Mouse (Mus musculus) megakaryocyte-erythroid progenitor cell, adult 5 weeks (primary cell): ENCODE results near the gene Aspm. TPM values are rescaled to one million over a fixed set of nuclear protein-coding genes. Genes with fewer than 3 reads are reported as not detected.

Experiments
- polyA plus RNA-seq: library from polyadenylated mRNA; stranded (reverse); fragments of >175 nt; gene quantifications from 2 replicates; pipeline ENCODE4 v1.2.3, GENCODE M21; 2012

The Aspm gene
- 1.0 and 1.1 TPM in 2 replicates for polyA plus RNA-seq

DNA sequence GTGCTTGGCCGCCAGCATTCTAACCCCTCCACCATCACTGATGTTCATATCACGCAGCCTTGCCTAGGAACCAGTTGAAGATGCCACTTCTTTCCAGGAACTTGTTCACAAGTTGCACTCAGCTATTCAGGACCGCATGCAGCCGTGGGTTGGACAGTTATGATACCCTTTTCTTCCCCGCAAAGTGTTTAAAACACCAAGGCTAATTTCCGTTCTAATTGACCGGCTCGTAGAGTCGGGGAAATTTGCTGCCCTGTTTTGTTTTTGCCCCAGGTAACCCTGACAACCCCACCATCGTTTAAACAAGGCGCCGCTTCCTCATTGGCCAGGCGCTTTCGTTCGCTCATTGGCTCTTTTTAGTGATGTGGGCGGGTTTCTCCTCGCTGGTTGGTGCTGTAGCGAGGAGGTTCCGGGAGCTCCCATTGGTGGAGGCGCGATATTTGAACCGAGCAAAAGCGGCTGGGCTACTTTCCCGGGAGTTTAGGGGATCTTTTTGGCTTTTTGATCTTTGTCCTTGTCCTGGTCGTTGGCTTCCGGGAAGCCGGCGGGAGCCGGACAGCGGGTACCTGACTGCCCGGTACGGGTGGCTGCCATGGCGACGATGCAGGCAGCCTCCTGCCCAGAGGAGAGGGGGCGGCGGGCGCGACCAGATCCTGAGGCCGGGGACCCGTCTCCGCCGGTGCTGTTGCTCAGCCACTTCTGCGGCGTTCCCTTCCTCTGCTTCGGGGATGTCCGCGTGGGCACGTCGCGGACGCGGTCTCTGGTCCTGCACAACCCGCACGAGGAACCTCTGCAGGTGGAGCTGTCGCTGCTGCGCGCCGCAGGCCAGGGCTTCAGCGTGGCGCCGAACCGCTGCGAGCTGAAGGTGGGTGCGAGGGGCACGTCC is at the start of gene Aspm:
TSS of gene Aspm (plus strand) at position 433 of the 886 bp plus-strand sequence.

DNA sequence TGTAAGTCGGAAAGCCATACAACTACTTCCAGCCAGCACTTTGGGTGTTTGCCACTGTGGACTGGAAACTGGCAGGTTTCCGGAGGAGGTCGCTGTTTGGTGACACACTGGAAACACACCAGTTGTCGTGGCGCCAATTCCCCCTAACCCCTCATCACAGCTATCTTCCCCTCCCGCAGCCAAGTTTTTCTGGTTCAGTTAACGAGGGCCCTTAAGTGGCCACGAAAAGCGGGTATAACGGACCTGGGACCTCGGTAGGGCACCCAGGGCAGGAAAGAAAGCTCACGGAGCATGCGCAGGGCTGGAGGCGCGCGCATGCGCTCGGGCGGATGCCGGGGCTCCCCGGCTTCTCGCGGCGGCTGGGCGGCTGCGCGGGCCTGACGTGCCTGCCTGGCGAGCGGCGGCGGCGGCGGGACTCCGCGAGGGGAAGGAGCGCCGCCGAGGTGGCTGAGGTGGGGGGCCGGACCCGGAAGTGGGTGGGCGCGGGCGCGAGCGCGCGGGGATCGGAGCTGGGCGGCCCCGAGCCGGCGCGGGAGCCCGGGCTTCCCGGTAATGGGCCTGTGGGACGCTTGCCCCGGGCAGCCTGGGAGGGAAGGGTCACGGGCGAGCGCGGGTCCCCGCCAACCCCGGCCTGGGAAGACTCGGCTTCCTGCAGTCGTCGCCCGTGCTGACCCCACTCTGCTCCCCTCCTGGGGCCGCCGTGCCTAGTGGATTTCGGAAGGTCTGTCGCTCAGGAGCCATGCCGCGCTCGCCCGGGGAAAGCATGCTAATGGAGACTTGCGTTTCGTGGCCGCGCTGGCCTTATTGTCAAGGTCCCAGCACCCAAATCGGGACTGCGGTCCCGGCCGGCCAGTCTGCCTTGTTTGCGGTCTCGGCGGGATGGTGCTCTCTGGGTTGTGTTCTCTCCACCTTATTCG is 32.4 kb upstream of the Aspm start, which contains the start of gene Zbtb41:
TSS of gene Zbtb41 (plus strand) at position 414 of the 917 bp plus-strand sequence.

DNA sequence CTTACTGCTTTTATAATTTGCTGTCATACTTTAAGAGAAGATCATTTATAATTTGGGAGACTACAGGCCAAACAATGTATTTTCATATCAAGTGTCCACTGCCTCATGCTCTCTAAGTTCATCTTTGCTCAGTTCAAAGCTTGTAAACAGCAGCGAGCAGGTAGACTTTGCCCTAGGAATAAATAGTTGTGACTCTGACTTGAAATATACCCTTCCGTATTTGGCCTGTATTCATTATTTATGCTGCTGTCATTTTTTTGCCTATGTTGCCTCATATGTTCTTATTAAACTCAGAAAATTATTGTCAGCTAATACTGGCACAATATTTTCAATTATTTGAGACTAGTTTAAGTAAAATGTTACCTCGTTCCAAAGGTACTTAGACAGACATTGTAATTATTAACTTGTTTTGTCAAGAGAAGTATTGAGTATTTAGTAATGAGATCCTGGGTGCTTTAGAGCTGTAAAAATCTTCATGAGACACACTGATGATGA is 46.7 kb downstream of the Aspm start, which contains the start of gene F13b:
TSS of gene F13b (plus strand) at position 445 of the 495 bp plus-strand sequence.

Other genes starting within 250 kb of the Aspm start
- gene Crb1, start 77.7 kb upstream of the Aspm start, polyA plus RNA-seq = 0.01 TPM in 1 of 2 replicates, not detected in the other
- gene Zbtb41, start 32.5 kb upstream of the Aspm start, polyA plus RNA-seq = 0.81 and 0.87 TPM in 2 replicates
- gene F13b, start 46.9 kb downstream of the Aspm start, polyA plus RNA-seq = not detected in 2 replicates
- not detected in 2 replicates for gene Cfhr1, start 105.5 kb downstream of the Aspm start, polyA plus RNA-seq